Mouse (Mus musculus): Measurements from ENCODE around the gene Olfr1349. TPM values are rescaled to one million over a fixed set of nuclear protein-coding genes. Genes with fewer than 3 reads are reported as not detected.
"Not testable (repeated sequence)": the region's sequence is repeated elsewhere in the genome, so short reads cannot be mapped to it uniquely, and the experiment has no call there.

Gene Olfr1349
- not detected in 2 replicates for polyA plus RNA-seq (2015; fragmentation: Nextera tagmentation; extraction: Ambion mirVana)

DNA sequence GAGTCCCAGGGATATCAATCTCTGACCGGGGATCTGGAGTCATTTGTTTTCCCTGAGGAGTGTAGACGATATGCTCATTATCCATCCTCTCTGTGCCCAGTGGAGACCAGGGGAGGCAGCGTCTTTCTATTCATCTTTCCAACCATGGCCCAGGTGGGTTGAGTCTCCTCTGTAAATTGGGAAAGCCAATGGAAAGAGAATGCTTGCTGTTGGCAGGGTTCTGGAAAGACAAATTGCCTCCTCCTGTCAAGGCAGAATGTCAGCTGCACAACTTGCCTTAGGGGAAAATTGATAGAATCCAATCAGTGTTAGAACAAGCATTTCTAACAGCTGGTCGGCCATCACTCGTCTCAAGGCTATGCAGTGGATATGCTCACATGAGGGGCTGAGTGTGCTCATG, at the start of gene Olfr1349:
Gene Olfr1349, minus strand, starts transcription at position 101 of the 400 bp plus-strand sequence.
- 86% methylated on average over 5 of the region's 5 CpGs for WGBS
- Histone ChIP-seq H3K36me3 (no peaks in the 10 kb centered on the region), H3K9ac (no peak within 1 kb of the TSS), H3K9me3 (peaks cover 23% of the 10 kb centered on the region), H3K4me1 (no peaks in the 10 kb centered on the region), H3K27me3 (no peaks in the 10 kb centered on the region), H3K4me2 (no peak within 1 kb of the TSS), H3K4me3 (no peak within 1 kb of the TSS), H3K27ac (no peak within 1 kb of the TSS)
- no peak for ATAC-seq (ENCODE audit: insufficient number of reproducible peaks, insufficient read depth, low FRiP score, low TSS enrichment, low read depth)

DNA sequence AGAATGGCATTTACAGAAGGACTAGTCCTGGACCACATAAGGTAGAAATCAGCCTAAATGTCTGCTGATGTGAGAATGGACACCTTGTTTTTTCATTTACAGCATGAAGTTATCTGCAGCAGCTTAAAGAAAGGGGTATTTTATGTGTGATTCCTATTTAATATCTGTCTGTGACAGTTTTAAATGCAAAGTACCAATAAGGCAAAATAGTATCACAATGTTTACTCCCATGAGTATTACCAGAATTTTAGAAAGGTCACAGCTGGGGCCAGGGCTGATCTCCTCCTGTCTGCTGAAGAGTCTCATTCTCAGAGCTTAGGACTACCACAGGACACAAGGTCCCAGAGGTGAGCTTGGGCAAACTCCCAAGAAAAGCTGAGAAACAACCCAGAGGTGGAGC, 41.8 kb upstream of the Olfr1349 start, which contains the start of gene Olfr1350:
Gene Olfr1350, plus strand, starts transcription at position 301 of the 400 bp plus-strand sequence.
- ATAC-seq (ENCODE audit: insufficient number of reproducible peaks, insufficient read depth, low FRiP score, low TSS enrichment, low read depth) = no peak
- Histone ChIP-seq H3K36me3 (no peaks in the 10 kb centered on the region), H3K27me3 (no peaks in the 10 kb centered on the region), H3K9me3 (no peaks in the 10 kb centered on the region), H3K4me2 (no peak within 1 kb of the TSS), H3K4me1 (no peaks in the 10 kb centered on the region), H3K27ac (no peak within 1 kb of the TSS), H3K4me3 (no peak within 1 kb of the TSS), H3K9ac (no peak within 1 kb of the TSS)

DNA sequence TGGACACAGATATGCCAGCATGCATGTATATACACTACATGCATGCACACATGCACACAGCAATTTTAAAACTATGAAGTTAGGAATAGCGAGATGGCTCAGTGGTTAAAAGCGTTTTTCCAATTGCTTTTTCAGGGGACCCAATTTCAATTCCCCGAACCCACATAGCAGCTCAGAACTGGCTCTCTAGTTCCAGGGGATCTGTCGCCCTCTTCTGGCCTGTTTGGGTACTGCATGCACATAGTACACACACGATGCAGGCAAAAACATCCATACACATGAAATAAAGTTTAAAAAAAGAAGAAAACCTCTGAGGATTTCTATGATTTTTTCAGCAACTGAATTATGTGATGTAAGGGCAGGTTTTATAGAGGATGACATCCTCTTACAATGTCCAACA, 3.4 kb upstream of the Olfr1349 start:
- H3K36me3 ChIP-seq = no peaks in the 10 kb centered on the region
- H3K27ac ChIP-seq = no peak overlapping the region
- H3K4me2 ChIP-seq = no peak overlapping the region
- peaks cover 31% of the 10 kb centered on the region for H3K9me3 ChIP-seq
- no peaks in the 10 kb centered on the region for H3K27me3 ChIP-seq
- no peak overlapping the region for H3K9ac ChIP-seq
- WGBS = 61% methylated on average over 5 of the region's 5 CpGs
- no peak overlapping the region for H3K4me3 ChIP-seq
- no peak for ATAC-seq (ENCODE audit: insufficient number of reproducible peaks, insufficient read depth, low FRiP score, low TSS enrichment, low read depth)
- no peaks in the 10 kb centered on the region for H3K4me1 ChIP-seq

DNA sequence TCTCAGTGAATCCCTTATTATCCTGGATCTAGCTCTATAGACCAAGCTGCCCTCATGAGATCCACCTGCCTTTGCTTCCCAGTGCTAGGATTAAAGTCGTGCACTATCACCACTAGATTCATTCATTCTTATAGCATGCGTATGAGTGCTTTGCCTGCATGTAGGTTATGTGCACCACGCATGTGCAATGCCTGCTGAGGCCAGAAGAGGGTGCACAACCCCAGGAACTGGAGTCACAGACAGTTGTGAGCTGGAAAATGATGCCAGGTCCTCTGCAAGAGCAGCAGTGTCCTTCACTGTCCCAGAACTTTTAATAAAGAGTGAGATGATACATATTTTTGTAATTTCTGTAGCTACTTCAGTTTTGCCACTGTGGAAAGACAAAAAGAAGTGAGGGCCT, 2.3 kb upstream of the Olfr1349 start:
- Histone ChIP-seq H3K9me3 (peaks cover 31% of the 10 kb centered on the region), H3K4me1 (no peaks in the 10 kb centered on the region), H3K27me3 (no peaks in the 10 kb centered on the region), H3K36me3 (no peaks in the 10 kb centered on the region), H3K4me2 (no peak overlapping the region), H3K4me3 (no peak overlapping the region), H3K27ac (no peak overlapping the region), H3K9ac (no peak overlapping the region)
- WGBS = 62% methylated on average over 3 of the region's 3 CpGs
- ATAC-seq (ENCODE audit: insufficient number of reproducible peaks, insufficient read depth, low FRiP score, low TSS enrichment, low read depth) = no peak

DNA sequence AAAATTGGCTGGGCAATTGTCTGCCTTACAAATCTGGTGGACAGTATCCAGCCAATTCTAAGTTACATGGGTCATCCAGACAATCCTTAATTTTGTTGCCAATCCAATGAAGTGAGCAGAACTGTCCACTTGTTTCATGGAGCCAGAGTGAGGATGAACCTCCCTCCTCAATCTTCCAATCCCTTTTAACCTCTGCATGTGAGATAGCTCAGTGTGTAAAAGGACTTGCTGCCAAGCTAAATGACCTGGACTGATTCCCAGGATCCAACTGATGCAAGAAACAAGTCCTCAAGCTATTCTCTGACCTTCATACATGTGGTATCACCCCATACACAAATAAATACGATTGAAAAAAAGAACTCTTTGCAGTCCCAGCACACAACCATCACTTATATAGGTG, 1.1 kb downstream of the Olfr1349 start:
- no peak overlapping the region for H3K27ac ChIP-seq
- H3K27me3 ChIP-seq = no peaks in the 10 kb centered on the region
- no peak overlapping the region for H3K4me3 ChIP-seq
- H3K4me1 ChIP-seq = no peaks in the 10 kb centered on the region
- H3K9me3 ChIP-seq = peaks cover 21% of the 10 kb centered on the region
- 17% methylated on average over 1 of the region's 1 CpGs for WGBS
- no peak overlapping the region for H3K4me2 ChIP-seq
- no peaks in the 10 kb centered on the region for H3K36me3 ChIP-seq
- no peak overlapping the region for H3K9ac ChIP-seq
- ATAC-seq (ENCODE audit: insufficient number of reproducible peaks, insufficient read depth, low FRiP score, low TSS enrichment, low read depth) = no peak

DNA sequence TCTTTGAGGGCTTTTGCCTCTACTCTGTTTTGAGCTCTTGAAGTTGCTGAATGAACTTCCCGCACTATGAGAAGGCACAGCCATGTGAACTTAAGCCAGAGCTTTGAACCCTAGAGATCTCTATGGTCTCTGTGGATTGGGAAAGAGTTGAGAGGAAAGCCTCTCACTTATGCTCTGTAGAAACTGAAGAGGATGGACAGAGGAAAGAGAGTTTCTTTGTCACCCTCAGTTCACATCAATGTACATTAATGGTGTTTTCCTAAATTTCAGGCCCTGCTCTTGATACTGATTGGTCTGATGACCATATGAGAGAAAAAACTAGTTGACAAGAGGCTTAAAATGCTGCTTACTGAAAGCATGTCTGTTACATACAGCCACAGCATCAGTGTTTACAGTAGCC, 14.1 kb downstream of the Olfr1349 start, which contains the start of gene Olfr1348:
Gene Olfr1348, minus strand, starts transcription at position 101 of the 400 bp plus-strand sequence.
- Histone ChIP-seq H3K27ac (no peak within 1 kb of the TSS), H3K27me3 (no peaks in the 10 kb centered on the region), H3K4me2 (no peak within 1 kb of the TSS), H3K9ac (no peak within 1 kb of the TSS), H3K9me3 (no peaks in the 10 kb centered on the region; the same call in 1 of the 2 replicates), H3K4me3 (no peak within 1 kb of the TSS), H3K4me1 (no peaks in the 10 kb centered on the region), H3K36me3 (no peaks in the 10 kb centered on the region)
- WGBS = 90% methylated on average over 1 of the region's 1 CpGs
- no peak for ATAC-seq (ENCODE audit: insufficient number of reproducible peaks, insufficient read depth, low FRiP score, low TSS enrichment, low read depth)

DNA sequence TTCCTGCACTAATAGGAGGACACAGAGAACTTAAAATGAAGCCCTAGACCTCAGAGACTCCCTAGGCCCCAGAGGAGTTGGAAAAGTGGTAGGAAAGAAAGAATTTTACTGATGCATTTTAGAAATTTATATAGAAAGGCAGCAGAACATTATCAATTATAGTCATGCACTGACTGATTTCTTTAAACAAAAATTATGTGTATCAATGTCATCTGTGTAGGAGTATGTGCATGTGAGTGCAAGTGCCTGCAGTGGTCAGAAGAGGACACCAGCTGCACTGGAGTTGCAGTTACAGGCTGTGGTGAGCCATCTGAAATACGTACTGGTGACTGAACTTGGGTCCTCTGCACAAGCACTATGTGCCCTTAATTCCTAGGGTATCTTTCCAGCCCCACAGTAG, 23.1 kb downstream of the Olfr1349 start, which contains the start of gene Olfr1347:
Gene Olfr1347, minus strand, starts transcription at position 101 of the 400 bp plus-strand sequence.
- Histone ChIP-seq H3K9ac (no peak within 1 kb of the TSS), H3K36me3 (no peaks in the 10 kb centered on the region), H3K9me3 (peaks cover 3% of the 10 kb centered on the region; the same call in 1 of the 2 replicates), H3K4me1 (no peaks in the 10 kb centered on the region), H3K4me3 (no peak within 1 kb of the TSS), H3K27ac (no peak within 1 kb of the TSS), H3K4me2 (no peak within 1 kb of the TSS), H3K27me3 (no peaks in the 10 kb centered on the region)
- no peak for ATAC-seq (ENCODE audit: insufficient number of reproducible peaks, insufficient read depth, low FRiP score, low TSS enrichment, low read depth)
- 62% methylated on average over 1 of the region's 1 CpGs for WGBS

DNA sequence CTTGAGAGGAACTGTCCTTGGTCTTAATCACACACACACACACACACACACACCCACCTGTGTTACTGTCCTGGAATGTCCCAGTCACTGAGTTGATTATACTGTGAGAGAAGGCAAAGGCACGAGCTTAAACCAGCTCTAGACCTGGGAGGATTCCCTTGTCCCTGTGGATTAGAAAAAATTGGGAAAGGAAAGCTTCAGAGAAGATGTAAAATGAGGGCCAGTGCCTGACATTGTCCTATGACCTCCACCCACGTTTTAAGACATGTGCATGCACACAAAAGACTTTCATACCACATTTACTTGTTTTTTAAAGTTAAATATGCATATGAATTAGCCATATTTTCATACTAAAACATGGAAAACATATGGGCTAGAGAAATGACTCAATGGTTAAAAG, 35.9 kb downstream of the Olfr1349 start, which contains the start of gene Olfr5:
Gene Olfr5, minus strand, starts transcription at position 101 of the 400 bp plus-strand sequence.
- Histone ChIP-seq H3K36me3 (no peaks in the 10 kb centered on the region), H3K9me3 (0 out of 2 replicates have a peak, but pooled peaks cover 5% of the 10 kb centered on the region), H3K27me3 (no peaks in the 10 kb centered on the region), H3K4me1 (no peaks in the 10 kb centered on the region), H3K4me2 (no peak within 1 kb of the TSS), H3K4me3 (no peak within 1 kb of the TSS), H3K27ac (no peak within 1 kb of the TSS), H3K9ac (no peak within 1 kb of the TSS)
- ATAC-seq (ENCODE audit: insufficient number of reproducible peaks, insufficient read depth, low FRiP score, low TSS enrichment, low read depth) = no peak
- 24% methylated on average over 2 of the region's 2 CpGs for WGBS

DNA sequence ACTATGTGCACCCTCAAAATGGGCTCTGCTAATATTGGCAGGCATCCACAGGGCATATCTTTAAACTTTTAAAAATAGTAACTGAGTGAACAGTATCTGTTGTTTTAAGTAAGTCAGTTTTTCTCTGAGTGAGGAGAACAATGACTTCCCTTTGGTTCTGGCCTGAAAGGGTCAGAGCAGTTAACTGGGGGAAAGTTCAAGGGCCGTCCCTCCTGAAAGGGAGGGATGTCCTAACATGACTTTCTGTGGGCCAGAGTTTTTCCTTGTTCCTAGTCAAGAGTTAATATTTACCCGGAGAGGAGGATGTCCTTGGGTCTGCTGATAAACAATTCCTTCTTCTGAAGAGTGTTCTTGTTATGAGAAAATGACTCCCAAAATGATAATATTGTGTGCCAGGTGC, 45.1 kb downstream of the Olfr1349 start:
- H3K27me3 ChIP-seq; H3K27ac ChIP-seq; H3K36me3 ChIP-seq; H3K4me3 ChIP-seq; ATAC-seq (ENCODE audit: insufficient number of reproducible peaks, insufficient read depth, low FRiP score, low TSS enrichment, low read depth); H3K9ac ChIP-seq; H3K4me1 ChIP-seq; H3K4me2 ChIP-seq: not testable (repeated sequence)
- peaks cover 12% of the 10 kb centered on the region for H3K9me3 ChIP-seq
- 82% methylated on average over 2 of the region's 2 CpGs for WGBS

DNA sequence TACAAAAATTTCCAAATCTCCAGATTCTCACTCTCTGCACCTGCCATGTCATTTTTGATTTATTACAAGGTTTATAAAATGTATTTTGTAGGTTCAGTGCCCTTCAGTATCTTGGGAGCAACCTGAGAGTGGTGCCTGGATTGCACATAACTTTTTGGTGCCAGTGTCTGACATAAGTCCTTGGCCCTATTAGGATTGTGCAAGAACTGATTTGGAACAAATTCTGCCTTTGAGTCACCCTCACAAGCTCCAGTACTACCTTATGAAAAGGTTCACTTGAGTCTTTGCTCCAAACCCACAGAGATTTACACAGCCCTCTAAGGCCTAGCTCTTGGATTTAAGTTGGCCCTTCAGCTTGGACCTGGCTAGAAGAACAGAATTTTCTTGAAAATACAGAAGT, 55.8 kb downstream of the Olfr1349 start, which contains the start of gene Olfr1346:
Gene Olfr1346, plus strand, starts transcription at position 151 of the 400 bp plus-strand sequence.
- ATAC-seq (ENCODE audit: insufficient number of reproducible peaks, insufficient read depth, low FRiP score, low TSS enrichment, low read depth) = no peak
- Histone ChIP-seq H3K4me1 (no peaks in the 10 kb centered on the region), H3K4me3 (no peak within 1 kb of the TSS), H3K9me3 (0 out of 2 replicates have a peak, but pooled peaks cover 3% of the 10 kb centered on the region), H3K36me3 (no peaks in the 10 kb centered on the region), H3K27ac (no peak within 1 kb of the TSS), H3K4me2 (no peak within 1 kb of the TSS), H3K9ac (no peak within 1 kb of the TSS), H3K27me3 (no peaks in the 10 kb centered on the region)

Data from embryonic facial prominence, embryonic 13.5 days (tissue).